Mouse (Mus musculus) myocyte (in vitro differentiated cells): Measurements from ENCODE around the gene Echdc2.

Experiments used
- CEBPB ChIP-seq: IDR thresholded peaks from 2 replicates; pipeline ENCODE4 v1.6.1; 2011; ENCODE audit warnings: mild to moderate bottlenecking, moderate library complexity; ENCODE audit not compliant: poor library complexity, insufficient read depth, severe bottlenecking
- E2F4 ChIP-seq: IDR thresholded peaks from one replicate; pipeline ENCODE4 v1.6.1; 2011; ENCODE audit warnings: mild to moderate bottlenecking, control low read depth, moderate library complexity; ENCODE audit not compliant: insufficient read depth
- MAX ChIP-seq: IDR thresholded peaks from one replicate; pipeline ENCODE4 v1.6.1; 2011; ENCODE audit warnings: low read depth, mild to moderate bottlenecking, control low read depth
- MYOD1 ChIP-seq, 3 experiments: IDR thresholded peaks; one replicate each; pipeline ENCODE4 v1.6.1; 2011; ENCODE audit warnings: control low read depth in 2 of 3, low read depth in 2 of 3, mild to moderate bottlenecking in 2 of 3, moderate library complexity in 1 of 3; ENCODE audit not compliant: insufficient read length in 2 of 3, control insufficient read depth in 1 of 3
- MYOG ChIP-seq, 3 experiments: IDR thresholded peaks; one replicate each; pipeline ENCODE4 v1.6.1; 2011; ENCODE audit warnings: control low read depth in 2 of 3, low read depth in 2 of 3, mild to moderate bottlenecking in 2 of 3; ENCODE audit not compliant: insufficient read length in 2 of 3, control insufficient read depth in 1 of 3, insufficient read depth in 1 of 3
- POLR2A ChIP-seq: IDR thresholded peaks from one replicate; pipeline ENCODE4 v1.6.1; 2011; ENCODE audit warnings: low read depth, mild to moderate bottlenecking, control low read depth, moderate library complexity; ENCODE audit not compliant: insufficient read length
- POLR2AphosphoS2 ChIP-seq: IDR thresholded peaks from one replicate; pipeline ENCODE4 v1.6.1; 2011; ENCODE audit warnings: low read depth, control low read depth; ENCODE audit not compliant: insufficient read length
- TCF12 ChIP-seq: IDR thresholded peaks from one replicate; pipeline ENCODE4 v1.6.1; 2011; ENCODE audit warnings: mild to moderate bottlenecking, control low read depth; ENCODE audit not compliant: poor library complexity, insufficient read depth, severe bottlenecking
- TCF3 ChIP-seq: IDR thresholded peaks from one replicate; pipeline ENCODE4 v1.6.1; 2011; ENCODE audit warnings: low read depth, control low read depth; ENCODE audit not compliant: insufficient read length
- USF1 ChIP-seq: IDR thresholded peaks from one replicate; pipeline ENCODE4 v1.6.1; 2011; ENCODE audit warnings: low read depth, mild to moderate bottlenecking, control low read depth, moderate library complexity

DNA sequence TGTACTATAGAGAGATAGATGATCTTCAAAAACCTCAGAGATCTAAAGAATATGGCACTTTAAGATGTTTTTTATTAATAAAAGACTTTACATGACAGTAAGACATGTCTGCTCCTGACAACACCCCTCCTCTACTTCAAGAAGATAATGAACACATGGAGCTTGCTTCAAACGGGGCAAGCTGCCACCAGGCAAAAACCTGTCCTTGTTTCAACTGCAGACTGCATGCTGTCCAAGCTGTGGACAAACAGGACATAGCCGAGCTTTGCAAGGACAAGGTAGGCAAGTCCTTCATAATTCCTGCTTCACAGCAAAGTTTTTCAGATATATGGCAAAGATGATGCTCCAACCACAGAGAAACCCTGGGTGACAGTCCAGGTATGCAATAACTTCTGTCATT is 34.0 kb downstream of the Echdc2 start:
- TF ChIP-seq POLR2AphosphoS2 (no peak), USF1 (no peak), POLR2A (no peak), MYOD1 (IDR thresholded peaks at IDR 0.05; ENCODE audit: control insufficient read depth in 1 of 3, insufficient read length in 2 of 3, low read depth in 2 of 3) (no peak), E2F4 (no peak), CEBPB (no peak), TCF3 (no peak), TCF12 (no peak), MYOG (IDR thresholded peaks at IDR 0.05; ENCODE audit: control insufficient read depth in 1 of 3, insufficient read depth in 1 of 3, insufficient read length in 2 of 3, low read depth in 2 of 3) (no peak), MAX (no peak)
